Mouse (Mus musculus): Measurements from ENCODE around the gene Hmga1b. TPM values are rescaled to one million over a fixed set of nuclear protein-coding genes. Genes with fewer than 3 reads are reported as not detected.
"Not testable (repeated sequence)": the region's sequence is repeated elsewhere in the genome, so short reads cannot be mapped to it uniquely, and the experiment has no call there.

Hmga1b gene
- total RNA-seq, 2 experiments from 2014 or later, result 13.3 to 15.9 TPM

DNA sequence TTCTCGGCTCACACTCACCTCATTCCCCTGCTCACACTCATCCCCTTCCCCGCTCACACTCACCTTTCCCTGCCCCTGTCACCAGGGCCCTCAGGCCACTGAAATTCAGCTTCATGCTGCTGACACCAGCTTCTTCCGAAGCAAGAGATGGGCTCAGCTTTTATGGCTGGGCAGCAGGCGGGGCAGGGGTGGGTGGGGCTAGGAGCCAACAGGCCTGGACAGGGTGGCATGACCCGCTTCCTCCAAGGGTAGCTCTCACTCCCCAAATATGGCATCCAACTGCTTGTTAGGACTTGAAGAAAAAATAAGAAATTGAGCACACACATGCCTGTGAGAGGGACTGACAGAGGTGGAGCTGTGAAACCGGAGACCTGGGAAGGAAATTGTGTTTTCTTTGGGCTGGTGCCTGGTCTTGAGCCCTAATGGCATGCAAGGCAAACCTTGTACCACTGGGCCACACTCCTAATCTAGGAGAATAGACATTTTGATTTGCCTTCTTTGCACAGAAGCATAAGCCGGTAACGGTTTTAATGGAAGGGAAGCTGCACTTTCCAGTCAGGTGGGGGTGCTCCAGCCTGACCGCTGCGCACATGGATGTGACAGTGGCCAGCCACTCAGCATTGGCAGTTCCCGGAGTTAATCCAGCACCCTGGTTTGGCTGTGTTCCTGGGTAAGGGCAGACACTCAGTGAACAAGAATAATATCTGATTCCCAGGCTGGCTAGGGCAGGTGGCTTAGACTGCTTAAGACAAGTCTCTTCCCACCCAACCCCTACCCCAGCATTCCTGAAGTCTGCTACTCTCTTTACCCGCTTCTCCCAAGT is 30.5 kb upstream of the Hmga1b start, which contains the start of gene Cbr2:
Gene Cbr2 (minus strand): TSS at position 257 of the 823 bp plus-strand sequence.
- DNase-seq, result peak; percentile 8

DNA sequence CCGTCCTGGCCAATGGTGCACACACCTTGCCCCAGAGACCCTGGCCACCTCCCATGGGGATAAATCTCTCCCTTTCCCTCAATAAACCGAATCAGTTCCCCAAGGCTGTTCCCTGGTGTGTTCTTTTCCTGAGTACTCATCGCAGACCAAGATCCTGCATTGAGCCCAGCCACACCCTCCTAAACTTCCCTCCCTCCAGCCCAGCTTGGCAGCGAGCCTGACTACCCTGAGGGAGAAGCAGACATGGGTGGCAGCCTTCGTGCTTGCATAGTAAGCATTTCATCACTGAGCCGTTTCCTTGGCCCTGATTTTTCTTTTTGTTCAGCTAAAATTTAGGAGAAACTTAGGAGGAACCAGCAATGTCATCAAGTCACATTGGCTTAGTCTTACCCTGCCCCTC is 29.1 kb upstream of the Hmga1b start:
- DNase-seq, result peak; percentile 47

DNA sequence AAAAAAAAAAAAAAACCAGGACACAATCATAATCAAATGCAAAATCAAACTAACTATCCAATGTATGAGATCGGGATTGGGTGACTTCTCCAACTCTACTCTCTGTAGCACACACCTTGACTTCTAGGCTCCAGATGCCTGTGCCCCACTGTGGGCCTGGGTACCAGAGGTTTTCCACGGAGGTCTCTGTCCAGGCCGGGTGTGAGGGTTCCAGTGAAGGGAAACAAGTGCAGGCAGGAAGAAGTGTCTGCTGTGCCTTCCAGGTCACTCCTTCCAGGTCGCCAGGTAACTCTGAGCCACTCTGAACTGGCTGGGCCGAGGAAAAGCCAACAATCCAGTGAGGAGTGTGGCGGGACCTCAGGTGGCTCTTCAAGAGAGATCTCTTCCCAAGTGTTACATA is 26.2 kb upstream of the Hmga1b start:
- DNase-seq, result no peak

DNA sequence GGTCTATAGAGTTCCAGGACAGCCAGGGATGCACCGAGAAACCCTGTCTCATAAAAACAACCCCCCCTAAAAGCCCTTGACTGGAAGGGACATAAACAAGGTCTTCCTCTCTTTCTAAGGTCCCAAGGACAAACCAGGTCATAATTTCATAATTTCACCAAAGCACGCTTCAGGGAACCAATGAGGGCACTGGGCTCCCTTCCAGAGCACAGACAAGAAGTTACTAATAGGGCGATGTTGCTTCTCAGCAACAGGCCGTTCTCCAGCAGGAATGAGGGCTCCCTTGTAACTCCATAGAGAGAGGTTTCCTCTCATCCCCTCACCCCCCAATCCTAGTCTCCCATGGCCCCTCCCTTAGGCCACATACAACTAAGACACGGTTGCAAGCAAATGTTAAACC is 21.6 kb upstream of the Hmga1b start:
- no peak for DNase-seq

DNA sequence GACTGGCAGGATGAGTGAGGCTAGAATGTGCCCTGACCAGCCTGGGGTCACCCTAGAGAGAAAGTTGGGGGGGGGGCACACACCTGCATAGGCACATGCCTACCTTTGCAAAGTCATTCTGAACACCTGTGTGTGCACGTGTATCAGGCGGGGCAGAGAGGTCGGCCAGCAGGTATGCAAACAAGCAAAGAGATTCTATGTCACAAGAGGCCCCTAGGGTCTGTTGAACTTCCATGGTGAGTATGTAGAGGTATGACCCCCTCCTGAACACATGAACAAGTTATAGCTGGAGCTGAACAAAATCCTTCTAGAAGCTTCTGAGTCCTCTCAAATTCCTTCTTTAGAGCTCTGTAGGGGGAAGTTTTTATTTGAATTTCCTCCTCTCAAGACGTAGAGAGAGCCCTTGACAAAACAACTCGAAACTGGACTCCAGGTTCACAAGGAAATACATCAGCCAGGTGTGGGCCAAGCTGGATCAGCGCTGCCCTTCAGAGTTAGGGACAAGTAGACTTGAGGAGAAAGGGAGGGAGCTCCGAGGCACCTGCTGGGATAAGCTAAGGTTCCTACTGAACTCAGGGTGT is 18.4 kb upstream of the Hmga1b start:
- DNase-seq, result no peak

DNA sequence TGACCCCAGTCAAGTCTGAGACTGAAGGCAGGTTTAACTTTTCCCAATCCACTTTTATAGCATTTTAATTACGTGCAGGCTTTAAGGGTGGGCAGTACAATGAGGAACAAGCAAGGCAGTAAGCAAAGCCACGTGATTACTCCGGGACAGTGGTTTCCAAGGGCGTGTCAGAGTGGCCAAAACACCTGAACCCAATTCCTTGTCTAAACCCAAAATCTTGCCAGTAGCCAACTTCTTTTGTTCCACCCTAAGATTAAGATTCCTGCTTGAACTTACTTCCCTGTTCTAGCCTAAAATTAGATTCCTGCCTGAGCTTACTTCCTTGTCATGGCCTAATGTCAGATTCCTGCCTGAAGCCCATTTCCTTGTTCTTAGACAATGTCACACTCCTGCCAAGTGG is 14.6 kb upstream of the Hmga1b start:
- no peak for DNase-seq

DNA sequence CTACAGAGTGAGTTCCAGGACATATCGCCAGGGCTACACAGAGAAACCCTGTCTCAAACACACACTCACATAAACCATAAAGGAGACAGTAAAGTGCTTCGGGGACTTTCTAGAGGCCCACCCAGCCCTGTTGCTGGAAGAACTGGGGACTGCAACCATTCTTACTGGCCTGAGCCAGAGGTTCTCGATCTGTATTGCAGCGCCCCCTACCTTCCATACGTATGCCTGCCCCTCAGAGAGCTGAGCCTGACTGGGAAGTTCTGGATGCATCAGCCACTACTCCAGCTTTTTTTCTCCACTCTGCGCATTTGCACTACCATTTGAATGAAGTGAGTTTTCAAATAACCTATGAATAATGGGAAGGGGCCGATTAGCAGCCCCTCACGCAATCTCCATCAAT is 13.2 kb upstream of the Hmga1b start:
- no peak for DNase-seq

GRCm38 (mm10) chr11:120751606-120752005 is 11.0 kb upstream of the Hmga1b start:
- no peak for DNase-seq

GRCm38 (mm10) chr11:120760236-120760635 is 2.4 kb upstream of the Hmga1b start:
- DNase-seq, result no peak

DNA sequence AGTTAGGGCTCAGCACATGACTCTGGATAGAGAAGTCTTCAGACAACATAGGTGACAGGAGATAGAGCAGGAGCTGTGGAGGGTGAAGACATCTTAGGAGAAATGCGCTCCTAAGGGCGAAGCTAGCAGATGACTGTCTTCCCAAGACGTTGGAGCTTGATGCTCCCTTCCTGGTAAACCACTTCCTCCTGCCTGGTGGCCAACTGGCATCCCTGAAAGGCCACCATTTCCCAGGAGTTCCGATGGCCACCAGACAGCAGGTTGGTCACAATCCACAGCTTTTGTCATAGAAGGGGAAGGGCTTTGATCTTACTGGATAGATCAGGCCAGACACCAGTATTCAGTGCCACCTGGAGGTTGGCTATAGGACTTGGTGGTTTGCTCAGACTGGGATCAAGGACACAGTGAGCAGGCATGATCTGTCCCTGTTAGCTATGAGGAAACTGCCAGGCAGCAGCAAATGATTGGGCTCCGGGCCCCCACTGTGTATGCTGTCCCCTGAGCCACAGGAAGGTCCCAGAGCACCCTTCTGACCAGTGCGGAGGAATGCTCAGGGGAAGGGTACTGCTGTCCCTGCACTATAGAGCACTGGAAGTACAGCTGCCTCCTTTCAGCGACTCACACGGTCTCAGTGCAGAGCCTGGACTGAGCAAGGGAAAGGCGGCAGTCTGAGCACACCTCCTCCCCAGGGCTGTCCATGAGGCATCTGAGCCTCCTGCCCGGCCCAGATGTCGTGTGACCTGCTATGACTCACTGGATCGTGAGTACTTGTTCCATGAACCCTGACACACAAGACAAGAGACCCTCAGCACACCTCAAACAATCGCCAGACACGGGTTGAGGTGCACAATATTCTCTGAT is 553 bp upstream of the Hmga1b start:
- DNase-seq, result no peak

- DNase-seq, result not testable (repeated sequence)
Observed at GRCm38 (mm10) chr11:120763121-120763999, 766 bp downstream of the Hmga1b start.

DNA sequence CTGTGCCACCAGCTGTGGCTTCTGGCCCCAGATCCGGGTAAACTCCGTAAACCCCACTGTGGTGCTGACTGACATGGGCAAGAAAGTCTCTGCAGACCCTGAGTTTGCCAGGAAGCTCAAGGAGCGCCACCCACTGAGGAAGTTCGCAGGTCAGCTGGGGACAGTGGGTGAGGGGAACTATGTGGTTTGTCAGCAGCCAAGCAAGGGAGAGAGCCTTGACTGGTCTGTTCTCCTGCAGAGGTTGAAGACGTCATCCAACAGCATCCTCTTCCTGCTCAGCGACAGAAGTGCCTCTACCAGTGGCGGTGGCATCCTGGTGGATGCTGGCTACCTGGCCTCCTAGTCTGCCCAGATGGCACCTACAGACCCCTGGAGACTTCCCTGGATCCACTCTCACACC is 4.4 kb downstream of the Hmga1b start:
- not testable (repeated sequence) for DNase-seq

GRCm38 (mm10) chr11:120768206-120768605 is 5.6 kb downstream of the Hmga1b start:
- DNase-seq, result no peak

DNA sequence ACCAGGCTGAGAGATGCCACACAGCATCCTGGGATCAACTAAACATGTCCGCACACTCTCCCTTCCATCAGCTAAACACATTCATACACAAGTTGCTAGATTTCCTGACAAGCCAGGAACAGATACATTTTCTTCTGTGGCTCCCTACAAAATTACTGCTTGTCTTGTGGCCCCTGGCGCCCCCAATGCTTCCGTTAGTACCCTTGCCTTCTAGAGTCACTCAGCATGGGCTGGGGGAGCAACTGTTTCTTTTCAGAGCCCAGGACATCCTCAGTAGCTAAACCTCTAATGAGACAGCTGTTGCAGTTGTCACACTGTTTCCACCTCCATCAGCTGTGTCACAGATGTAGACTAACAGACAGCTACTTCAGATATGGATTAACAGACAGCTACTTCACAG is 10.2 kb downstream of the Hmga1b start:
- DNase-seq, result no peak

DNA sequence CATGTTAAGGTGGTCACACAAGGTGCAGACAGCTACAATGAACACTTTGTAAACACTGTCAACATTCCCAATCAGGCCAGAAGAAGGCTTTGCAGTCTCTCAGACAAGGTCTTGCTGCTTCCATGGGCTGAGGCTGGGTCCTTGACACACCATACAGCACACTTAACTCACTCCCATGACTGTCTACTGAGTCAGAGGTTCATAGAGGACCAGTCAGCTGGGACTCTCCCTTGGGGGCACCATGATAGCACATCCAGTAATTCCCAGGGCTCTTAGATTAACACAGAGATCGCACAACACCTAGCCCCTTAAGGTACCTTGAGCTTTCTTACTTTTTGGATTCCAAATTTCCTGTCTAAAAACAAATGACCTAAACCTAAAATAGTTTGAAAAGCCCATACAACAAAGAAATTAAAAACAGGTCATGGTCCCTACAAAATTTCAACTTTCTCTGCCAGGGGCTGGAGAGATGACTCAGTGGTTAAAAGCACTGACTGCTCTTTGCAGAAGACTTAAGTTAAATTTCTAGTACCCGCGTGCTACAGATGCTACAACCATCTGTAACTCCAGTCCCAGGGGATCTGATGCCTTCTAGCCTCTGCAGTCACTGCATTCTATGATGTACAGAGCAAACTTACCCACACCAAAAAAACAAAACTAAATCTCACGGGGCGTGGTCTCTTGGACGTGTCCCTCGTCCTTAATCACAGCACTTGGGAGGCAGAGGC is 11.0 kb downstream of the Hmga1b start:
- no peak for DNase-seq

DNA sequence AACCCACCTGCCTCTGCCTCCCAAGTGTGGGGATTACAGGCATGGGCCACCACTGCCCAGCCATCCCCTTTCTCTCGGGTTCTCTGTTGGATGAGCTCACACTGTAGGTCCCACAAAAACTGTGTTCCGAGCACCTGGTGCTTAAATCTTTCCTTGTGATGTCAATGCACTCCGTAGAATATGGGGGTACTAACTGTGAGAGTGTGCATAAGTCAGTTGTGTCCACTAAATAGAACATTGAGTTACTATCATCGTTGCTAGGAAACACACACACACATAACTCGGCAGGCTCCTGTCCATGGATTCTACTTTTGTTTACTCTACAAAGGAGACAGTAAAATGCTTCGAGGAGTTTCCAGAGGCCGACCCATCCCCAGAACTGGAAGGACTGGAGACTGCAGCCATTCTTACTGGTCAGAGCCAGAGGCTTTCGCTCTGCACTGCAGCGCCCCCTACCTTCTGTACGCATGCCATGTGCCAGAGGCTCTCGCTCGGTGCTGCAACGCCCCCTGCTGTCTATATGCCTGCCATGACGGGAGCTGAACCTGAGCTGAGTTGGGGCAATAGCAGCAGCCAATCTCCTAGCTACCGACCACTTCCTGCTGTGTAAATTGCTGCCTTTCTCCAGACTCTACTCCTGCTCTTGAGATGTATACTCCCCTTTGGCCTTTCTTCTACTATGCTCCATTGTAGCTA is 13.3 kb downstream of the Hmga1b start:
- DNase-seq, result peak; percentile 99

DNA sequence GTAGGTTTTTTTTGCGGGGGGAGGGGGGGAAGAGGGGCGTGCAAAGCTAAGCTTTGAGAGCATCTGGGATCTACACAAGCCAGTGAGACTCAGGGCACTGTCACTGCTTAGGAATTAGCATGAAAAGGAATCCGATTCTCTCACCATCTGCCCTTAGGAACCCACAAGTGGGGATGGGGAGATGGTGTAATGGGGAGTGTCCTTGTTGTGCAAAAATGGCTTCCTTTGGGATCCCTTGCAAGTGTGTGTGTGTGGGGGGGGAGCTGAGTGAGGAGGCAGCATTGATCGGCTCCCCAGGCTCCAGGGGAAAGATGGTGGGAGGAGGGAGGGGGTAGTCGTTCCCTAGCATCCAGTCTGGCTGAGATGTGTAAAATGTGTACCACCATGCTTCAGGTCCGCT is 14.5 kb downstream of the Hmga1b start:
- peak; percentile 2 for DNase-seq

GRCm38 (mm10) chr11:120779876-120780275 is 17.3 kb downstream of the Hmga1b start:
- DNase-seq, result no peak

DNA sequence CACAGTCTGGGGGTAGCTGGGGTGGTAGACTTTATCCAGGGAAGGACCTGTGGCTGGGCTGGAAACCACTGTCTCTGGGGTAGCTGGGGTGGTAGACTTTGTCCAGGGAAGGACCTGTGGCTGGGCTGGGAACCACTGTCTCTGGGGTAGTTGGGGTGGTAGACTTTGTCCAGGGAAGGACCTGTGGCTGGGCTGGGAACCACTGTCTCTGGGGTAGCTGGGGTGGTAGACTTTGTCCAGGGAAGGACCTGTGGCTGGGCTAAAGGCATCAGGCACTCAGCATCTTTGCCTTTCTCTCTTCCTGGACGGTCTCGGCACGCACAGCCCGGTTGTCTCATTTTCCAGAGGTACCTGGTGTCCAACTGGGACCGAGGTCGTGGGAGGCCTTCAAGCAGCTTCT is 18.8 kb downstream of the Hmga1b start:
- DNase-seq, result not testable (repeated sequence)

GRCm38 (mm10) chr11:120783426-120784063 is 21.0 kb downstream of the Hmga1b start:
- peak; percentile 31 for DNase-seq

Measured in gastrocnemius, postnatal 10 days (tissue).